ENCODE assay signal across 18 mouse cellular contexts in the genomic region with DNA sequence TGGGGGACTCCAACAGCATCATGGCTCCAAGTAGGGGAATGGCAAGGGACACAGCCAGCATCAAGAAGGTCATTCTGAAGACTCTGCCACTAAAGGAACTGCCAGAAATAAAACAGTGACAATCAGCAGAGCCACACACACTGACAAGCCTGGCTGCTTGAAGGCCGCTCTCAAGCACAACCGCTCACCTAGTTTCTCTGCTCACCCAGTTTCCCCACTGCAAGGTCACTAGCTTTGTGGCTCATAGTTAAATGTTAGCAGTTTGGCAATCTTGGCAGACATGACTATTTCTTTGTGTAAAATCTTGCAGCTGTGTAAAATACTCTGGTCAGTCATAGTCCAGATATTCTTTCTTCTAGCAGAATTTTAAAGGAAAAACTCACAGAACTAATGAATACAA. TPM values are rescaled to one million over a fixed set of nuclear protein-coding genes. Genes with fewer than 3 reads are reported as not detected.
DNase-seq lines count a peak whose midpoint lies in the region.
"Had no signal": no experiment of that assay in that cellular context is flagged by ENCODE, and none has a peak within 500 bp of the region (broad histone marks: within the 10 kb centered on the region; RNA-seq: fewer than 3 reads in every experiment).

No protein-coding gene starts in this region.

- intact Hi-C loops in heart, postnatal 36 days (cut with DNase I): no loop called here

- peak; percentile 68 for DNase-seq in adrenal gland, adult 2 months
- DNase-seq in adrenal gland, adult 18-20 months (ENCODE audit: low spot score in 2 of 2): no peak
- peak; percentile 19 for DNase-seq in heart, postnatal 4 days
- no peak for DNase-seq in heart, postnatal 36 days
- peak; percentile 62 for DNase-seq in adrenal gland, adult 8-10 months
- peak; percentile 70 for DNase-seq in gonadal fat pad, adult 2 months (ENCODE audit: low read depth)
- no peak for DNase-seq in right cerebral cortex, postnatal 14 days
- DNase-seq in left cerebral cortex, adult 8-10 months (ENCODE audit: low spot score in 2 of 2): no peak
- DNase-seq: cerebellum, adult 11-12 months; cerebellum, postnatal 25 days; embryo, embryonic 11 days; forebrain, postnatal 0 days; retina, postnatal 1 day had no signal

RNA-seq across cellular contexts. Expression of gene Apmap, which starts 8.1 kb away (rescaled TPM):
- 100 to 1,000 TPM; 113 to 195 TPM for total RNA-seq in adrenal gland, adult 2 months (2021)
- polyA plus RNA-seq in adrenal gland, adult 2 months (2012; rRNA removed): 45.3 and 46.1 TPM in 2 replicates
- total RNA-seq in adrenal gland, adult 18-20 months (2021): 100 to 1,000 TPM; 122 to 153 TPM
- 10 to 100 TPM; 33.5 to 37.6 TPM for total RNA-seq in heart, postnatal 4 days (2021)
- total RNA-seq in heart, postnatal 36 days (2021): 10 to 100 TPM; 48.8 to 54.6 TPM
- 100 to 1,000 TPM in 2 of 4 experiments, 10 to 100 TPM in 2; 83.0 to 114 (median 103) TPM for total RNA-seq in adrenal gland, adult 8-10 months (2022)
- polyA plus RNA-seq in gonadal fat pad, adult 2 months (2012; rRNA removed): 132 and 182 TPM in 2 replicates
- total RNA-seq in left cerebral cortex, adult 8-10 months (2022): 10 to 100 TPM; 58.1 to 66.8 (median 60.4) TPM

RNA-seq across cellular contexts. Expression of gene Cst7, which starts 30.0 kb away (rescaled TPM):
- not detected for total RNA-seq in adrenal gland, adult 2 months (2021)
- 0.18 and 0.20 TPM in 2 replicates for polyA plus RNA-seq in adrenal gland, adult 2 months (2012; rRNA removed)
- total RNA-seq in adrenal gland, adult 18-20 months (2021): under 1 TPM in 1 of 2 experiments, not detected in 1; 0.51 TPM
- total RNA-seq in heart, postnatal 4 days (2021): not detected
- total RNA-seq in heart, postnatal 36 days (2021): not detected
- total RNA-seq in adrenal gland, adult 8-10 months (2022): under 1 TPM in 1 of 4 experiments, not detected in 3; 0.37 TPM
- polyA plus RNA-seq in gonadal fat pad, adult 2 months (2012; rRNA removed): 0.47 TPM in 2 replicates
- total RNA-seq in left cerebral cortex, adult 8-10 months (2022): 10 to 100 TPM in 2 of 4 experiments, not detected in 2; 60.0 to 98.6 TPM
- total RNA-seq: ES-E14; forebrain, postnatal 0 days; gastrocnemius, adult 18-20 months; layer of hippocampus, postnatal 14 days; left cerebral cortex, postnatal 25 days had no signal
- polyA plus RNA-seq: Patski had no signal

Comparison
In these comparisons a context has a peak if more than half of its experiments do, and no peak if none do; other contexts are left out.
1. DNase-seq: peak in adrenal gland, adult 2 months (single experiment), heart, postnatal 4 days (single experiment), adrenal gland, adult 8-10 months (single experiment) and gonadal fat pad, adult 2 months (single experiment); none in adrenal gland, adult 18-20 months (0 of 2), heart, postnatal 36 days (0 of 2), right cerebral cortex, postnatal 14 days (single experiment) and left cerebral cortex, adult 8-10 months (0 of 2).